Comparison of ENCODE assay signal across 8 mouse cellular contexts in the genomic region with DNA sequence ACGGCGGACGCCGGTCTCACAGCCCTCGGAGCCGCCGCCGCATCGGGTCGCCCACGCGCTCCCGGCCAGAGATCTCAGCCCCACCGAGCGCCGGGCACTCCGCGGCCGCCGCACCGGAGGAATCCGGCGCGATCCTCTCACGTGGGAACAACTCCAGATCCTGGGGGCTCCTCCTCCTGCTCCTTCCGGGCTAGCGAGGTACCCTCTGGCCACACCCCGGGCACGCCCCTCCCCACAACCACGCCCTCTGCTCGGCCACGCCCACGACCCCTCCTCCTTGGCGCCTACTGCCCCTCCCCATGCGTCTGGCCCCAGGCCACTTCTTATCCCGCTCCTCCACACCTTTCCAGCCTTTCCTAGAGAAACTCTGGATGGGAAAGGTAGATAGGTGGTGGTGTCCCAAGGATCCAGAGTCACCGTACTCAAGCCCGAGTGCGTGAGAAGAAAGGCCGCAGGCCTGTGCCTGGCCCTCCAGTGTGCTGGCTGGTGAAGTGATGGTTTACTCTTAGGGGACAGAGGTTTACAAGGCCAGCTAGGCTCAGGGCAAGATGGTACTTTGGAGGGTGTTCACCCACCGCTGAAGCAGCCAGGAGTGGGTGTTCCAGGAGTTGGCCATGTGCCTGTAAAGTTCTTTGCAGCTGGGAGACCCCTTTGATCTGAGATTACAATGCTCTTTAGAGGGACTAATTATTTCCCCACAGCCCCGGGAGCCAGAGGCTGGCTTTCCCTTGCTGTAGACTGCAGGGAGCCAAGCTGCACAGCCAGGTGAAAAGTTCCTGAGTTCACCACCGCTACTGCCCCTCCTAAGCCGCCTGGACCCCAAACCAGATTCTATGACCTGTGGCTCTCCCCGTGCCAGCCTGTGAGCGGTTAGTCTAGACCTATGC. TPM values are rescaled to one million over a fixed set of nuclear protein-coding genes. Genes with fewer than 3 reads are reported as not detected.
DNase-seq lines count a peak whose midpoint lies in the region; ATAC-seq and TF ChIP-seq lines count a peak whose summit lies in the region.

A gene (minus strand): TSS at position 162 of the 887 bp plus-strand sequence.

- peak; percentile 81 for ATAC-seq in hindbrain, embryonic 13.5 days (ENCODE audit: low FRiP score)
- peak; percentile 85 for ATAC-seq in lung, postnatal 0 days

- H3K27me3 ChIP-seq in hindbrain, embryonic 13.5 days: peaks cover 18% of the 10 kb centered on the region
- H3K27me3 ChIP-seq in lung, postnatal 0 days (replicated peaks; ENCODE audit: insufficient read depth, low read length): no peaks in the 10 kb centered on the region

- H3K4me1 ChIP-seq in hindbrain, embryonic 13.5 days (replicated peaks): peaks cover 40% of the 10 kb centered on the region
- peaks cover 18% of the 10 kb centered on the region; the same call in 1 of the 2 replicates for H3K4me1 ChIP-seq in lung, postnatal 0 days (ENCODE audit: insufficient read depth, low read depth, low read length)

- H3K4me3 ChIP-seq in hindbrain, embryonic 13.5 days: peak within 1 kb of the TSS; percentile 59
- H3K4me3 ChIP-seq in lung, postnatal 0 days (ENCODE audit: low read depth, low read length): peak within 1 kb of the TSS; percentile 71

- peak within 1 kb of the TSS; percentile 96 for H3K4me2 ChIP-seq in hindbrain, embryonic 13.5 days
- peak within 1 kb of the TSS; percentile 99 for H3K4me2 ChIP-seq in lung, postnatal 0 days (replicated peaks; ENCODE audit: low read depth, low read length)

- H3K27ac ChIP-seq in hindbrain, embryonic 13.5 days: peak within 1 kb of the TSS; percentile 32; the same call in 1 of the 2 replicates
- peak within 1 kb of the TSS; percentile 67 for H3K27ac ChIP-seq in lung, postnatal 0 days (ENCODE audit: low read length)

- no peaks in the 10 kb centered on the region for H3K9me3 ChIP-seq in hindbrain, embryonic 13.5 days
- H3K9me3 ChIP-seq in lung, postnatal 0 days (ENCODE audit: low read length): no peaks in the 10 kb centered on the region

- peak within 1 kb of the TSS; percentile 81 for H3K9ac ChIP-seq in hindbrain, embryonic 13.5 days
- peak within 1 kb of the TSS; percentile 54 for H3K9ac ChIP-seq in lung, postnatal 0 days (replicated peaks; ENCODE audit: low read depth)

- no peak; the same call in 1 of the 2 replicates for TF ChIP-seq CTCF in lung, postnatal 0 days (IDR thresholded peaks at IDR 0.05)

- TF ChIP-seq EP300 in lung, postnatal 0 days (IDR thresholded peaks at IDR 0.05): 0 out of 2 replicates have a peak, but pooled peaks have one; percentile 20

- peak; percentile 93 for DNase-seq in Muller cell, postnatal 12 days (ENCODE audit: inconsistent ontology term)
- peak; percentile 80 to 89 for DNase-seq in cerebellum, postnatal 25 days
- peak; percentile 75 for DNase-seq in gastrocnemius, adult 18-20 months (ENCODE audit: low spot score)
- DNase-seq in layer of hippocampus, postnatal 25 days (ENCODE audit: extremely low spot score in 1 of 2, low spot score in 1 of 2): peak; percentile 60 to 64
- DNase-seq in lung, postnatal 0 days (ENCODE audit: low spot score): peak; percentile 91
- DNase-seq in right cerebral cortex, adult 18-20 months: peak; percentile 78
- peak; percentile 62 for DNase-seq in urinary bladder, postnatal 10 days (ENCODE audit: low spot score)

- H3K36me3 ChIP-seq in hindbrain, embryonic 13.5 days: no peaks in the 10 kb centered on the region
- no peaks in the 10 kb centered on the region for H3K36me3 ChIP-seq in lung, postnatal 0 days (ENCODE audit: insufficient read depth, low read length)

- 7% methylated on average over 31 of the region's 46 CpGs for WGBS in hindbrain, embryonic 13.5 days
- WGBS in lung, postnatal 0 days: 11% methylated on average over 30 of the region's 46 CpGs

RNA-seq across cellular contexts. Expression of the gene that starts here (rescaled TPM):
- total RNA-seq in gastrocnemius, adult 18-20 months (2021): 1 to 10 TPM; 1.6 to 2.5 TPM
- polyA plus RNA-seq in hindbrain, embryonic 13.5 days (2015; fragmentation: Nextera tagmentation; extraction: Ambion mirVana): 17.9 and 19.1 TPM in 2 replicates
- total RNA-seq in layer of hippocampus, postnatal 25 days (2021): 10 to 100 TPM; 47.6 to 50.8 TPM
- polyA plus RNA-seq in lung, postnatal 0 days (2015; fragmentation: Nextera tagmentation; extraction: Ambion mirVana): 6.0 and 8.6 TPM in 2 replicates

Comparison
In these comparisons a context has a peak if more than half of its experiments do, and no peak if none do; other contexts are left out.
1. Peak in every context shown above with its lines: DNase-seq, ATAC-seq, H3K4me3 ChIP-seq and H3K27ac ChIP-seq.
2. RNA of the gene that starts here (total RNA-seq): 47.6 to 50.8 TPM in layer of hippocampus, postnatal 25 days; 1.6 to 2.5 TPM in gastrocnemius, adult 18-20 months; every median in the first group is over 10 times any median in the second.